Mouse (Mus musculus) liver, embryonic 16.5 days (tissue): ENCODE measurements around the gene Sema6b. TPM values are rescaled to one million over a fixed set of nuclear protein-coding genes. Genes with fewer than 3 reads are reported as not detected.
"Not testable (repeated sequence)": the region's sequence is repeated elsewhere in the genome, so short reads cannot be mapped to it uniquely, and the experiment has no call there.

Experiments
- ATAC-seq: fragments of 200-750 bp; cut with Nextera tagmentation; 2 replicates; pipeline ENCODE4 v1.8.0; 2017; ENCODE audit warnings: low read depth, mild to moderate bottlenecking, moderate number of reproducible peaks, moderate library complexity
- H3K27ac ChIP-seq: fragments of 300-500 bp; sonication (generic); 2 replicates; pipeline ENCODE4 v1.5.1; 2014; ENCODE audit warnings: mild to moderate bottlenecking, low read length
- H3K27me3 ChIP-seq: fragments of 300-500 bp; sonication (generic); 2 replicates; pipeline ENCODE4 v1.6.1; 2014; ENCODE audit warnings: low read depth, low read length, mixed read lengths; ENCODE audit not compliant: control insufficient read depth, insufficient read depth
- H3K36me3 ChIP-seq: fragments of 300-500 bp; sonication (generic); 2 replicates; pipeline ENCODE4 v1.6.1; 2014; ENCODE audit warnings: mild to moderate bottlenecking; ENCODE audit not compliant: control insufficient read depth, insufficient read depth
- H3K4me1 ChIP-seq: fragments of 300-500 bp; sonication (generic); 2 replicates; pipeline ENCODE4 v1.6.1; 2014; ENCODE audit warnings: low read depth, low read length, mixed read lengths; ENCODE audit not compliant: control insufficient read depth
- H3K4me2 ChIP-seq: fragments of 300-500 bp; sonication (generic); 2 replicates; pipeline ENCODE4 v1.6.1; 2014; ENCODE audit warnings: low read depth, low read length, mixed read lengths
- H3K4me3 ChIP-seq: fragments of 300-500 bp; sonication (generic); 2 replicates; pipeline ENCODE4 v1.5.1; 2014; ENCODE audit warnings: low read depth, mild to moderate bottlenecking, low read length
- H3K9ac ChIP-seq: fragments of 300-500 bp; sonication (generic); 2 replicates; pipeline ENCODE4 v1.6.1; 2014; ENCODE audit warnings: low read depth, low read length
- H3K9me3 ChIP-seq: fragments of 300-500 bp; sonication (generic); replicated peaks from 2 replicates; pipeline ENCODE4 v1.6.1; 2016; ENCODE audit warnings: low read length; ENCODE audit not compliant: control insufficient read depth
- WGBS: fragments of 180-500 bp; shearing (Covaris S2); extraction: QIAGEN DNeasy Blood & Tissue Kit; methylation state at CpG from one replicate; pipeline ENCODE4 v1.1.7; 2014; ENCODE audit not compliant: insufficient replicate concordance; 5-methylcytosine and 5-hydroxymethylcytosine counted together
- polyA plus RNA-seq: library from polyadenylated mRNA; unstranded; fragments of >200 nt; fragmentation: Nextera tagmentation; extraction: Ambion mirVana; gene quantifications from 2 replicates; pipeline ENCODE4 v1.2.1, GENCODE M21; 2015

Sema6b gene
- polyA plus RNA-seq, 1 experiment from 2014 or later = 1.3 TPM

- H3K27me3 ChIP-seq, H3K9ac ChIP-seq, H3K4me3 ChIP-seq, H3K4me1 ChIP-seq, H3K27ac ChIP-seq, ATAC-seq, H3K9me3 ChIP-seq, H3K4me2 ChIP-seq: not testable (repeated sequence)
- WGBS = 65% methylated on average over 2 of the region's 5 CpGs
- peaks cover 18% of the 10 kb centered on the region for H3K36me3 ChIP-seq
Measured at GRCm38 (mm10) chr17:56104821-56105220, 35.3 kb downstream of the Sema6b start.

- Histone ChIP-seq H3K27me3 (no peaks in the 10 kb centered on the region), H3K4me1 (no peaks in the 10 kb centered on the region), H3K36me3 (peaks cover 23% of the 10 kb centered on the region), H3K4me2 (no peak overlapping the region), H3K9ac (no peak overlapping the region), H3K4me3 (no peak overlapping the region), H3K27ac (no peak overlapping the region), H3K9me3 (no peaks in the 10 kb centered on the region)
- no peak for ATAC-seq
- 82% methylated on average over 8 of the region's 8 CpGs for WGBS
Measured at GRCm38 (mm10) chr17:56103465-56104285, 36.5 kb downstream of the Sema6b start.

- no peaks in the 10 kb centered on the region for H3K9me3 ChIP-seq
- H3K27ac ChIP-seq = no peak overlapping the region
- WGBS = 78% methylated on average over 9 of the region's 9 CpGs
- ATAC-seq = no peak
- H3K9ac ChIP-seq = no peak overlapping the region
- H3K4me2 ChIP-seq = no peak overlapping the region
- no peaks in the 10 kb centered on the region for H3K27me3 ChIP-seq
- H3K36me3 ChIP-seq = peaks cover 30% of the 10 kb centered on the region
- no peaks in the 10 kb centered on the region for H3K4me1 ChIP-seq
- no peak overlapping the region for H3K4me3 ChIP-seq
Measured at GRCm38 (mm10) chr17:56102927-56103326, 37.2 kb downstream of the Sema6b start.

GRCm38 (mm10) chr17:56102158-56102557 lies 38.0 kb downstream of the Sema6b start:
- Histone ChIP-seq H3K4me3 (no peak overlapping the region), H3K4me2 (no peak overlapping the region), H3K4me1 (no peaks in the 10 kb centered on the region), H3K27ac (no peak overlapping the region), H3K9ac (no peak overlapping the region), H3K27me3 (no peaks in the 10 kb centered on the region), H3K9me3 (no peaks in the 10 kb centered on the region), H3K36me3 (peaks cover 37% of the 10 kb centered on the region)
- WGBS = 87% methylated on average over 5 of the region's 5 CpGs
- no peak for ATAC-seq

- H3K9ac ChIP-seq = no peak overlapping the region
- ATAC-seq = no peak
- 70% methylated on average over 3 of the region's 3 CpGs for WGBS
- no peaks in the 10 kb centered on the region for H3K27me3 ChIP-seq
- no peak overlapping the region for H3K4me2 ChIP-seq
- H3K36me3 ChIP-seq = peaks cover 42% of the 10 kb centered on the region
- H3K4me1 ChIP-seq = no peaks in the 10 kb centered on the region
- H3K4me3 ChIP-seq = no peak overlapping the region
- H3K27ac ChIP-seq = no peak overlapping the region
- no peaks in the 10 kb centered on the region for H3K9me3 ChIP-seq
Measured at GRCm38 (mm10) chr17:56100811-56101210, 39.3 kb downstream of the Sema6b start.

GRCm38 (mm10) chr17:56098711-56099572 lies 41.2 kb downstream of the Sema6b start:
- no peaks in the 10 kb centered on the region for H3K27me3 ChIP-seq
- H3K9me3 ChIP-seq = no peaks in the 10 kb centered on the region
- H3K4me3 ChIP-seq = no peak overlapping the region
- 77% methylated on average over 15 of the region's 15 CpGs for WGBS
- H3K9ac ChIP-seq = no peak overlapping the region
- ATAC-seq = no peak
- no peaks in the 10 kb centered on the region for H3K4me1 ChIP-seq
- no peak overlapping the region for H3K27ac ChIP-seq
- H3K36me3 ChIP-seq = peaks cover 42% of the 10 kb centered on the region
- no peak overlapping the region for H3K4me2 ChIP-seq

GRCm38 (mm10) chr17:56098180-56098579 lies 42.0 kb downstream of the Sema6b start:
- no peak overlapping the region for H3K9ac ChIP-seq
- no peak overlapping the region for H3K27ac ChIP-seq
- no peak overlapping the region for H3K4me3 ChIP-seq
- no peak overlapping the region for H3K4me2 ChIP-seq
- no peaks in the 10 kb centered on the region for H3K4me1 ChIP-seq
- no peaks in the 10 kb centered on the region for H3K27me3 ChIP-seq
- no peak for ATAC-seq
- 89% methylated on average over 8 of the region's 8 CpGs for WGBS
- H3K9me3 ChIP-seq = no peaks in the 10 kb centered on the region
- H3K36me3 ChIP-seq = peaks cover 45% of the 10 kb centered on the region

DNA sequence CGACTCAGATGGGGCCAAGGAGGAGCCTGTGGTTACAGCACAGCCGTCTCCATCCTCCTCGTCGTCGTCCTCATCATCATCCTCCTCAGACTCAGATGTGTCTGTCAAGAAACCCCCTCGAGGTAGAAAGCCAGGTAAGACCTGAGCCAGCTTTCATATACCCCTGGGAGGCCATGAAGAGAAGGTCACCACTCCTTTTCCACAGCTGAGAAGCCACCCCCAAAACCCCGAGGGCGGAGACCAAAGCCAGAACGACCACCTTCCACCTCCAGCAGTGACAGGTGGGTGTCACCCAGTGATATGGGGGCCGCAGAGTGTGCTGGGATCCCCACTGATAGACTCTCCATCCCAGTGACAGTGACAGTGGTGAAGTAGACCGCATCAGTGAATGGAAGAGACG lies 43.3 kb downstream of the Sema6b start:
- Histone ChIP-seq H3K9ac (no peak overlapping the region), H3K4me2 (no peak overlapping the region), H3K9me3 (no peaks in the 10 kb centered on the region), H3K27ac (no peak overlapping the region), H3K4me3 (no peak overlapping the region), H3K4me1 (no peaks in the 10 kb centered on the region), H3K36me3 (peaks cover 39% of the 10 kb centered on the region), H3K27me3 (no peaks in the 10 kb centered on the region)
- 77% methylated on average over 12 of the region's 12 CpGs for WGBS
- ATAC-seq = no peak

GRCm38 (mm10) chr17:56092794-56093193 lies 47.3 kb downstream of the Sema6b start:
- Histone ChIP-seq H3K36me3 (peaks cover 14% of the 10 kb centered on the region), H3K4me2 (no peak overlapping the region), H3K4me3 (no peak overlapping the region), H3K27me3 (no peaks in the 10 kb centered on the region), H3K4me1 (no peaks in the 10 kb centered on the region), H3K9ac (no peak overlapping the region), H3K27ac (no peak overlapping the region), H3K9me3 (no peaks in the 10 kb centered on the region)
- WGBS = 88% methylated on average over 1 of the region's 1 CpGs
- no peak for ATAC-seq
